Mouse (Mus musculus) gastrocnemius, adult 2 months (tissue): ENCODE results near the gene C1qtnf9. TPM values are rescaled to one million over a fixed set of nuclear protein-coding genes. Genes with fewer than 3 reads are reported as not detected.

Experiments
- DNase-seq: peaks from one replicate; pipeline ENCODE4 v3.0.0; 2022
- H3K27ac ChIP-seq: fragments of 200-600 bp; 2 replicates; pipeline ENCODE4 v1.8.1; 2022; ENCODE audit warnings: mild to moderate bottlenecking
- H3K4me3 ChIP-seq: fragments of 200-600 bp; 2 replicates; pipeline ENCODE4 v1.8.1; 2022; ENCODE audit warnings: mild to moderate bottlenecking, moderate library complexity
- CTCF ChIP-seq: fragments of 200-600 bp; IDR thresholded peaks from 2 replicates; pipeline ENCODE4 v1.8.1; 2022; ENCODE audit warnings: antibody characterized with exemption, mild to moderate bottlenecking, moderate library complexity
- intact Hi-C: fragments of 180-260 bp; cut with DNase I; formaldehyde crosslinking; loops from one replicate; pipeline ENCODE4 v1.15.1; 2025
- total RNA-seq, 2 experiments: library from RNA; stranded (reverse); gene quantifications; 2 replicates each; pipeline ENCODE4 v1.2.3; 2021

C1qtnf9 gene
- total RNA-seq, 2 experiments from 2014 or later, result 18.0 to 20.4 TPM

- TF ChIP-seq CTCF, result no peak
- intact Hi-C loops, result no loop called here
- Histone ChIP-seq H3K4me3 (no peak overlapping the region), H3K27ac (no peak overlapping the region)
- no peak for DNase-seq
Observed at GRCm38 (mm10) chr14:60754656-60755055, 13.3 kb upstream of the C1qtnf9 start.

- Histone ChIP-seq H3K27ac (no peak overlapping the region), H3K4me3 (no peak overlapping the region)
- no peak for DNase-seq
- TF ChIP-seq CTCF, result no peak
- intact Hi-C loops, result no loop called here
Observed at GRCm38 (mm10) chr14:60756271-60756670, 11.7 kb upstream of the C1qtnf9 start.

- no peak for DNase-seq
- TF ChIP-seq CTCF, result no peak
- no peak overlapping the region for H3K4me3 ChIP-seq
- H3K27ac ChIP-seq, result no peak overlapping the region
- intact Hi-C loops, result no loop called here
Observed at GRCm38 (mm10) chr14:60757265-60757664, 10.7 kb upstream of the C1qtnf9 start.

- intact Hi-C loops, result no loop called here
- H3K27ac ChIP-seq, result no peak overlapping the region
- no peak for TF ChIP-seq CTCF
- no peak for DNase-seq
- no peak overlapping the region for H3K4me3 ChIP-seq
Observed at GRCm38 (mm10) chr14:60757722-60758121, 10.2 kb upstream of the C1qtnf9 start.

GRCm38 (mm10) chr14:60759097-60759496 is 8.8 kb upstream of the C1qtnf9 start:
- Histone ChIP-seq H3K4me3 (no peak overlapping the region), H3K27ac (no peak overlapping the region)
- no peak for TF ChIP-seq CTCF
- no peak for DNase-seq
- intact Hi-C loops, result no loop called here

- Histone ChIP-seq H3K4me3 (no peak overlapping the region), H3K27ac (peak overlapping the region; percentile 85; the same call in 1 of the 2 replicates)
- no peak for TF ChIP-seq CTCF
- intact Hi-C loops, result no loop called here
- no peak for DNase-seq
Observed at GRCm38 (mm10) chr14:60761801-60762200, 6.1 kb upstream of the C1qtnf9 start.

- Histone ChIP-seq H3K27ac (peak overlapping the region; percentile 85), H3K4me3 (peak overlapping the region; percentile 47; the same call in 1 of the 2 replicates)
- intact Hi-C loops, result no loop called here
- TF ChIP-seq CTCF, result no peak
- no peak for DNase-seq
Observed at GRCm38 (mm10) chr14:60762754-60763153, 5.2 kb upstream of the C1qtnf9 start.

GRCm38 (mm10) chr14:60763746-60764145 is 4.2 kb upstream of the C1qtnf9 start:
- H3K4me3 ChIP-seq, result peak overlapping the region; percentile 47
- intact Hi-C loops, result no loop called here
- no peak for TF ChIP-seq CTCF
- no peak for DNase-seq
- H3K27ac ChIP-seq, result peak overlapping the region; percentile 85

- intact Hi-C loops, result no loop called here
- no peak for TF ChIP-seq CTCF
- no peak for DNase-seq
Observed at GRCm38 (mm10) chr14:60764526-60764925, 3.4 kb upstream of the C1qtnf9 start.

GRCm38 (mm10) chr14:60765025-60765424 is 2.9 kb upstream of the C1qtnf9 start:
- TF ChIP-seq CTCF, result no peak
- intact Hi-C loops, result loop anchor here (5.0 kb wide), 1 partner anchor 53 kb away; no protein-coding TSS in a partner anchor
- peak; percentile 35 for DNase-seq
- no peak overlapping the region for H3K4me3 ChIP-seq
- H3K27ac ChIP-seq, result peak overlapping the region; percentile 85

More at GRCm38 (mm10) chr14:60764526-60764925, 3.4 kb upstream of the C1qtnf9 start:
- H3K27ac ChIP-seq, result peak overlapping the region; percentile 85
- H3K4me3 ChIP-seq, result peak overlapping the region; percentile 23; the same call in 1 of the 2 replicates

- Histone ChIP-seq H3K27ac (peak overlapping the region; percentile 85), H3K4me3 (peak overlapping the region; percentile 68)
Observed at GRCm38 (mm10) chr14:60769340-60769739, 1.4 kb downstream of the C1qtnf9 start.

GRCm38 (mm10) chr14:60770594-60770993 is 2.7 kb downstream of the C1qtnf9 start:
- no peak for TF ChIP-seq CTCF
- Histone ChIP-seq H3K27ac (no peak overlapping the region; the same call in 1 of the 2 replicates), H3K4me3 (peak overlapping the region; percentile 68)
- DNase-seq, result no peak
- intact Hi-C loops, result no loop called here

More at GRCm38 (mm10) chr14:60769340-60769739, 1.4 kb downstream of the C1qtnf9 start:
- TF ChIP-seq CTCF, result peak; percentile 47
- intact Hi-C loops, result loop anchor here (5.0 kb wide), 1 partner anchor 57 kb away; no protein-coding TSS in a partner anchor
- DNase-seq, result no peak

- peak overlapping the region; percentile 68 for H3K4me3 ChIP-seq
- peak; percentile 91; the same call in 1 of the 2 replicates for TF ChIP-seq CTCF
- intact Hi-C loops, result loop anchor here (1.0 kb wide), 1 partner anchor 246 kb away; no protein-coding TSS in a partner anchor
Observed at GRCm38 (mm10) chr14:60771057-60771456, 3.1 kb downstream of the C1qtnf9 start.

GRCm38 (mm10) chr14:60773476-60773875 is 5.5 kb downstream of the C1qtnf9 start:
- H3K27ac ChIP-seq, result no peak overlapping the region
- intact Hi-C loops, result no loop called here
- no peak for DNase-seq
- TF ChIP-seq CTCF, result peak; percentile 24
- no peak overlapping the region for H3K4me3 ChIP-seq

More at GRCm38 (mm10) chr14:60771057-60771456, 3.1 kb downstream of the C1qtnf9 start:
- no peak overlapping the region for H3K27ac ChIP-seq
- peak; percentile 71 for DNase-seq
